Mouse (Mus musculus): Measurements from ENCODE around the gene Ajuba. TPM values are rescaled to one million over a fixed set of nuclear protein-coding genes. Genes with fewer than 3 reads are reported as not detected.

Ajuba gene
- polyA plus RNA-seq, 1 experiment from 2014 or later, result 32.9 TPM

DNA sequence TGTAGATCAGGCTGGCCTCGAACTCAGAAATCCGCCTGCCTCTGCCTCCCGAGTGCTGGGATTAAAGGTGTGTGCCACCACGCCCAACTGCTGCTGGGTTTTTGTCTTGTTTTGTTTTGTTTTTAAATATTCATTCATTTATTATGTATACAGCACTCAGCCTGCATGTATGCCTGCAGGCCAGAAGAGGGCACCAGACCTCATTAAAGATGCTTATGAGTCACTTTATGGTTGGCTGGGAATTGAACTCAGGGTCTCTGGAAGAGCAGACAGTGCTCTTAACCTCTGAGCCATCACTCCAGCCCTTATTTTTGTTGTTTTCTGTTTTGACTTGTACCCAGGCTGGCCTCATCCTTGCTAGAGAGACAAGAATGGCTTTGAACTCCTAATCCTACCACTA, 32.6 kb upstream of the Ajuba start:
- no peak overlapping the region for H3K9ac ChIP-seq (replicated peaks; ENCODE audit: low read length)
- no peaks in the 10 kb centered on the region for H3K9me3 ChIP-seq (ENCODE audit: low read length)
- H3K4me2 ChIP-seq (replicated peaks; ENCODE audit: low read depth, low read length), result no peak overlapping the region
- H3K4me1 ChIP-seq (ENCODE audit: insufficient read depth, low read length), result peaks cover 4% of the 10 kb centered on the region
- ATAC-seq (ENCODE audit: low FRiP score, low TSS enrichment), result no peak
- no peaks in the 10 kb centered on the region for H3K27me3 ChIP-seq (ENCODE audit: insufficient read depth, low read length)
- H3K36me3 ChIP-seq (ENCODE audit: insufficient read depth, low read length), result peaks cover 21% of the 10 kb centered on the region
- no peak overlapping the region for H3K4me3 ChIP-seq (ENCODE audit: low read length)
- H3K27ac ChIP-seq (ENCODE audit: low read length), result no peak overlapping the region
- 80% methylated on average over 4 of the region's 4 CpGs for WGBS

DNA sequence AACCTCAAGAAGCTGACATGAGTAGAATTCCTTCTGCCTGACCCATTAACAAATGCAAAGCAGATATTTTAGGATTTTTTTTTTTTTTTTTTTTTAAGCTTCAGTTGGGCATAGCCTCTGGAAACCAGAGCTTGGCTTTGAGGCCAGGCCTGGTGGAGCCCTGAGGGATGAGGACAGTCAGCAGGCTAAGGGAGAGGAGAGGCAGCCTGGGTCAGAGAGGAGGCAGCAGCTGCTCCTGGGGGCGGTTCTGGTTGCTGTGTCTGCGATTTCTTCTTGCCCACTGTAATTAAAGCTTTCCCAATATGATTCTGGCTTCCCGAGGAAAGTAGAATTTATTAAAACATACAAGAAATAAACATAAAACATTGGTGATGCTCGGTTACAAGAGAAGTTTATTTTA, 31.9 kb upstream of the Ajuba start:
- WGBS, result 54% methylated on average over 4 of the region's 4 CpGs
- H3K27me3 ChIP-seq (ENCODE audit: insufficient read depth, low read length), result no peaks in the 10 kb centered on the region

DNA sequence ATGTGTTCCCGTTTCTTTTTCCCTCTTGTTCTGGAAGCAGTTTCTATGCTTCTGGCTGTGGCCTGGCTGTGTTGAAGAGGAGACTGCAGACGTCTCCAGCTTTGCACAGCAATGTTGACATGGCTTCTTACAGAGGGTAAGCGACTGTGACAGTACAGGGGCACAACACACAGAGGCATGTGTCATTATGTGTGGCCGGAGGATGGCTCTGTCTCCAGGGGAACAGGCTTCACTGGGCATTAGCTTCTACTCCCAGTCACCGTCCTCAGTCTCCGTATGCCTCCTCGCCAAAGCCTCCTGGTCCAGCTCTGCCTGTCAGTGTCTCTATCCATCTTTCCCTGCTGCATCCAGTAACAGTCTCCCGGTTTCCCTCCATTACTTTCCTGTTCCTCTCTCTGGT, 29.9 kb upstream of the Ajuba start:
- Histone ChIP-seq H3K27me3 (ENCODE audit: insufficient read depth, low read length) (no peaks in the 10 kb centered on the region), H3K4me2 (replicated peaks; ENCODE audit: low read depth, low read length) (no peak overlapping the region), H3K9me3 (ENCODE audit: low read length) (no peaks in the 10 kb centered on the region), H3K36me3 (ENCODE audit: insufficient read depth, low read length) (peaks cover 6% of the 10 kb centered on the region; the same call in 1 of the 2 replicates), H3K9ac (replicated peaks; ENCODE audit: low read length) (no peak overlapping the region), H3K27ac (ENCODE audit: low read length) (0 out of 2 replicates have a peak overlapping the region, but pooled peaks have one; percentile 14), H3K4me3 (ENCODE audit: low read length) (no peak overlapping the region), H3K4me1 (ENCODE audit: insufficient read depth, low read length) (peaks cover 21% of the 10 kb centered on the region)
- 51% methylated on average over 8 of the region's 8 CpGs for WGBS
- no peak for ATAC-seq (ENCODE audit: low FRiP score, low TSS enrichment)

More for the DNA sequence above, 31.9 kb upstream of the Ajuba start:
- Histone ChIP-seq H3K4me1 (ENCODE audit: insufficient read depth, low read length) (peaks cover 11% of the 10 kb centered on the region), H3K27ac (ENCODE audit: low read length) (0 out of 2 replicates have a peak overlapping the region, but pooled peaks have one; percentile 45), H3K4me3 (ENCODE audit: low read length) (no peak overlapping the region), H3K36me3 (ENCODE audit: insufficient read depth, low read length) (peaks cover 17% of the 10 kb centered on the region), H3K9me3 (ENCODE audit: low read length) (no peaks in the 10 kb centered on the region), H3K9ac (replicated peaks; ENCODE audit: low read length) (no peak overlapping the region), H3K4me2 (replicated peaks; ENCODE audit: low read depth, low read length) (no peak overlapping the region)
- no peak for ATAC-seq (ENCODE audit: low FRiP score, low TSS enrichment)

DNA sequence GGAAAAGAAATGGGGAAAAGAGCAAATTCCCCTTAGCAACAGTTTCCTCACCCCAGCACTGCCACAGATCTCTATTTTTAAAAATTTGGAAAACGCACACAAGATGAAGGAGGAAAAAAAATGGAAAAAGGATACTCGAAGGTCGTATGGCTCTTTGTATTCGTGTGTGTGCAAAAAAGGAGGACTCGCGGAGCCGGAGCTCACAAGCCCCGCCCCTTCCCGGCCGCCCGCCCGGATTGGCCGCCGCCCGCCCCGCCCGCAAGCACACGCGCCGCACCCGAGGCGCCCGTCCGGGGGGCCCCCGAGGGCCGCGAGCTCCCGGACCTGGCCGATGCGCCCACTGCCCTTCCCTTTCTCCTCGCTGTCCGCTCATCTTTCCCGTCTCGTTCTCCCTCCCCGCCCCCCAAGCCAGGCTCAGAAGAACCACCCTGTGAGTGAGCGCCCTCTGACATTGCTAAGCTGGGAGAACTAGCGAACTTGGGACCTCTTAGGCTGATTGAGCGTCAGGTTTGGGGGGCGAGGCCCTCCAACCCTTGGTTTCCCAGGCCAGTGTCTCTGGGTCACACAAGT, 28.5 kb upstream of the Ajuba start, which contains the start of gene 4931414P19Rik:
TSS of gene 4931414P19Rik (minus strand) at position 242 of the 570 bp plus-strand sequence.
- ATAC-seq (ENCODE audit: low FRiP score, low TSS enrichment), result peak; percentile 60; the same call in 1 of the 2 replicates
- Histone ChIP-seq H3K27ac (ENCODE audit: low read length) (peak within 1 kb of the TSS; percentile 85), H3K4me2 (replicated peaks; ENCODE audit: low read depth, low read length) (peak within 1 kb of the TSS; percentile 73), H3K9ac (replicated peaks; ENCODE audit: low read length) (peak within 1 kb of the TSS; percentile 81), H3K27me3 (ENCODE audit: insufficient read depth, low read length) (no peaks in the 10 kb centered on the region), H3K9me3 (ENCODE audit: low read length) (no peaks in the 10 kb centered on the region), H3K4me3 (ENCODE audit: low read length) (peak within 1 kb of the TSS; percentile 61), H3K4me1 (ENCODE audit: insufficient read depth, low read length) (peaks cover 24% of the 10 kb centered on the region), H3K36me3 (ENCODE audit: insufficient read depth, low read length) (no peaks in the 10 kb centered on the region)
- under 1% methylated on average over 32 of the region's 39 CpGs for WGBS

DNA sequence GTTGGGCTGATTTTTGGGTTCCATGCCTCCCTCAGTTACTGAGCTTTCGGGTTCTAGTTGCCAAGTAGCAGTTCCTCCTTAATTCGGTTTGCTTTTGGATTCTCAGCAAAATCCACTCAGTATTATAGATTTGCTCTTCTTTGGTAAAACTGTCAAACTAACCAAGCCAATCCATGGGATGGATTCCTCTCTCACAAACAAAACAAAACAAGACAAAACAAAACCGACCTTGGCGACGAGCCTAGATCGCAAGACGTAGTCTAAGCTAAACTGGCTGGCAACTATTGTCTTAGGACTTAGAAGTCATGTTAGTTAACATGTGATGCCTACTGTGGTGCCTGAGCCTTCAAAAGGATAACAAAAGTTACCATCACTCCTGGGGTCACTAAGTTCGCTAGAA, 26.3 kb upstream of the Ajuba start:
- H3K27me3 ChIP-seq (ENCODE audit: insufficient read depth, low read length), result no peaks in the 10 kb centered on the region
- peak overlapping the region; percentile 55 for H3K4me2 ChIP-seq (replicated peaks; ENCODE audit: low read depth, low read length)
- WGBS, result 81% methylated on average over 8 of the region's 8 CpGs
- H3K9me3 ChIP-seq (ENCODE audit: low read length), result no peaks in the 10 kb centered on the region
- peak overlapping the region; percentile 69 for H3K4me3 ChIP-seq (ENCODE audit: low read length)
- H3K9ac ChIP-seq (replicated peaks; ENCODE audit: low read length), result peak overlapping the region; percentile 90; the same call in 1 of the 2 replicates
- peaks cover 24% of the 10 kb centered on the region for H3K4me1 ChIP-seq (ENCODE audit: insufficient read depth, low read length)
- peak overlapping the region; percentile 86 for H3K27ac ChIP-seq (ENCODE audit: low read length)
- H3K36me3 ChIP-seq (ENCODE audit: insufficient read depth, low read length), result peaks cover 7% of the 10 kb centered on the region; the same call in 1 of the 2 replicates
- ATAC-seq (ENCODE audit: low FRiP score, low TSS enrichment), result no peak

DNA sequence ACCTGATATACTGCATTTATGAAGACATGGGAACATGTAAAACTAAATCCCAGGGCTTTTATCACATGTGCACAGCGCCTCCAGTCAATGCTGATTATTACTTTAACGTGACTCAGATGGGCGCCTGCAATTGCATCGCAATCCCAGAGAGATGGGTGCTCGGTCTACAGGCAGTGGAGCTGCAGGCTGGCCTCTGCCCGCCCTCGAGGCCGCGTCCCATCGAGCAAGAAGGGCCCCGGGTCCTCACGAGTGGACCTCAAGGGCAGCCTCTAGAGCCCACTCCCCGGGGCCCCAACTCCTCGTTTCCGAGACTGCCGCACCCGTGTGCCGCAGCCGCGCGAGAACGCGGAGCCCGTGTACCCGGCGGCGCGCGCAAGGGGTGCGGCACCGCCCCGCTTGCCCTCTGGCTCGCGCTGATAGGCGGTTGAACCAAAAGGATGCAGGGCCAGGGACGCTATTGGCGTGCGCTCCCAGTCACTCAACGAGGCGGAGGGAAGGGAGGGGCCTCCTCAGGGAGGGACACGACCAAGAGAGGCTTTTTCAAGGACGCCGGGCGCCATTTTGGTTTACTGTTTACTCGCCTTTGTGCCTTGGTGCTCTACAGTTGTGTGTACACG, 25.8 kb upstream of the Ajuba start:
- H3K27ac ChIP-seq (ENCODE audit: low read length), result peak overlapping the region; percentile 92
- H3K4me3 ChIP-seq (ENCODE audit: low read length), result peak overlapping the region; percentile 69
- H3K4me2 ChIP-seq (replicated peaks; ENCODE audit: low read depth, low read length), result peak overlapping the region; percentile 55
- ATAC-seq (ENCODE audit: low FRiP score, low TSS enrichment), result peak; percentile 99
- WGBS, result under 1% methylated on average over 46 of the region's 46 CpGs
- no peaks in the 10 kb centered on the region for H3K27me3 ChIP-seq (ENCODE audit: insufficient read depth, low read length)
- peaks cover 7% of the 10 kb centered on the region; the same call in 1 of the 2 replicates for H3K36me3 ChIP-seq (ENCODE audit: insufficient read depth, low read length)
- peak overlapping the region; percentile 90 for H3K9ac ChIP-seq (replicated peaks; ENCODE audit: low read length)
- H3K9me3 ChIP-seq (ENCODE audit: low read length), result no peaks in the 10 kb centered on the region
- peaks cover 24% of the 10 kb centered on the region for H3K4me1 ChIP-seq (ENCODE audit: insufficient read depth, low read length)

DNA sequence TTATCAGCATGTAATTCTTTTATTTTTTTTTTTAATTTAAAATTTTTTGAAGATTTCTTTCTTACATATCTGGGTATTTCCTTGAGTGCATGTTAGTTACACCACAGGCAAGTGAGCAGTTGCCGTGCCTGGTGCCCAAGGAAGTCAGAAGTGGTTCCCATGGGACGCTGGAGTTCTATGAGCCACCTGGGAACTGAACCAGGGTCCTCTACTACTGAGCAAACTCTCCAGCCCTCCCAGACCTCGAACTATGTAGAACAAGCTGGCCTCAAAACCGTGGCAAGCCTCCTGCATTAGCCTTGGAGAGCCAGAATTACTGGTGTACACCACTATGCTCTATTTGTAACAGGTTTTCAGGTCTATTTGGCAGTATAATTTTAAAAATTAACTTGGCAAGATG, 25.3 kb upstream of the Ajuba start:
- H3K4me2 ChIP-seq (replicated peaks; ENCODE audit: low read depth, low read length), result peak overlapping the region; percentile 55
- peaks cover 24% of the 10 kb centered on the region for H3K4me1 ChIP-seq (ENCODE audit: insufficient read depth, low read length)
- WGBS, result 37% methylated on average over 4 of the region's 4 CpGs
- peak overlapping the region; percentile 92 for H3K27ac ChIP-seq (ENCODE audit: low read length)
- peak overlapping the region; percentile 69 for H3K4me3 ChIP-seq (ENCODE audit: low read length)
- peak overlapping the region; percentile 90 for H3K9ac ChIP-seq (replicated peaks; ENCODE audit: low read length)
- 0 out of 2 replicates have a peak, but pooled peaks have one; percentile 16 for ATAC-seq (ENCODE audit: low FRiP score, low TSS enrichment)
- peaks cover 9% of the 10 kb centered on the region; the same call in 1 of the 2 replicates for H3K36me3 ChIP-seq (ENCODE audit: insufficient read depth, low read length)
- no peaks in the 10 kb centered on the region for H3K27me3 ChIP-seq (ENCODE audit: insufficient read depth, low read length)
- H3K9me3 ChIP-seq (ENCODE audit: low read length), result no peaks in the 10 kb centered on the region

DNA sequence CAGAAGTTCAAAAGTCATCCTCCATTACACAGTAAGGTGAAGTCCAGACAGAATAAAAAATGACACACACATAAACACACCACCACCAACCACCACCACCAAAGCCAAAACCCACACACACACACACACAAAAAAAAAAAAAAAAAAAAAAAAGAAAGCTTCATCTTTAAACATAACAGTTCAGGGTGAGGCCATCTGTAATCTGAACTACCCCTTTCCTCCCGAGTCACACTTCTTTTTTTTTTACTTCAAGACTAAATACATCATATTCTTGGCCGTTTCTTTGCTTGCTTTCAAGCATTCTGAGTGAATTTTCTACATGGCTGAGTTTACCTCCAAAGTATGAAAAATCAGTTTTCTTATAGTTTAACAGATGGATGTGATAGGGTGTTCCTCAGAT, 24.2 kb upstream of the Ajuba start:
- ATAC-seq (ENCODE audit: low FRiP score, low TSS enrichment), result no peak
- no peak overlapping the region for H3K4me3 ChIP-seq (ENCODE audit: low read length)
- no peaks in the 10 kb centered on the region for H3K27me3 ChIP-seq (ENCODE audit: insufficient read depth, low read length)
- H3K4me1 ChIP-seq (ENCODE audit: insufficient read depth, low read length), result peaks cover 24% of the 10 kb centered on the region
- no peak overlapping the region for H3K9ac ChIP-seq (replicated peaks; ENCODE audit: low read length)
- no peaks in the 10 kb centered on the region for H3K9me3 ChIP-seq (ENCODE audit: low read length)
- WGBS, result 36% methylated on average over 2 of the region's 2 CpGs
- H3K27ac ChIP-seq (ENCODE audit: low read length), result no peak overlapping the region
- no peak overlapping the region for H3K4me2 ChIP-seq (replicated peaks; ENCODE audit: low read depth, low read length)
- peaks cover 9% of the 10 kb centered on the region; the same call in 1 of the 2 replicates for H3K36me3 ChIP-seq (ENCODE audit: insufficient read depth, low read length)

DNA sequence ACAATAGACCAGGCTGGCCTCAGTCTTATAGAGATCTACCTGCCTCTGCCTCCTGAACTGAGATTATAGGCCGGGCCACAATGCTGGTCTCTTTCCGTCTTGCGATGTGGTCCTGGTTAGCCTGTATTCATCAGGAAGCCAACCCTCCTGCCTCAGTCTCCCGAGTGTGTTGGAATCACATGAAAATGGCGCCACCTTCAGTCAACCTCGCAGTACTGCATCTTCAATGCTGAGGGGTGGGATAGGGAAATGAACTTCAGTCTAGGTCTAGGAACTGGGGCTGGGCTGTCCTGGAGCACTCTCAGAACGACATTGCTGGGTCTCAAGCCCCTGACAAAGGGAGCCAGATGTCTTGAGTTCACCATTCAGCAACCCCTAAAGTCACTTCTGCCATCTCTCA, 19.7 kb upstream of the Ajuba start:
- 84% methylated on average over 7 of the region's 7 CpGs for WGBS
- Histone ChIP-seq H3K27me3 (ENCODE audit: insufficient read depth, low read length) (no peaks in the 10 kb centered on the region), H3K4me1 (ENCODE audit: insufficient read depth, low read length) (peaks cover 11% of the 10 kb centered on the region), H3K4me2 (replicated peaks; ENCODE audit: low read depth, low read length) (no peak overlapping the region), H3K9me3 (ENCODE audit: low read length) (no peaks in the 10 kb centered on the region), H3K4me3 (ENCODE audit: low read length) (no peak overlapping the region), H3K9ac (replicated peaks; ENCODE audit: low read length) (no peak overlapping the region), H3K27ac (ENCODE audit: low read length) (no peak overlapping the region), H3K36me3 (ENCODE audit: insufficient read depth, low read length) (peaks cover 25% of the 10 kb centered on the region)
- ATAC-seq (ENCODE audit: low FRiP score, low TSS enrichment), result no peak
